Mouse (Mus musculus) embryonic stem cell, embryonic (primary cell): ENCODE measurements around the gene Tmem235.

Experiments used
- CTCF ChIA-PET, 4 experiments: fragments of 300-600 bp in 2 of 4; fragments of 350-600 bp in 2 of 4; sonication (Branson Sonifier 250); formaldehyde crosslinking; loops; one replicate each; lab custom pipeline; 2022; ENCODE audit warnings: inconsistent platforms in 2 of 4; lab: Charles Lee
- POLR2A ChIA-PET, 4 experiments: fragments of 300-600 bp in 2 of 4; fragments of 350-600 bp in 2 of 4; sonication (Branson Sonifier 250); formaldehyde crosslinking; loops; one replicate each; lab custom pipeline; 2022; ENCODE audit warnings: antibody characterized with exemption in 4 of 4, inconsistent platforms in 1 of 4; lab: Charles Lee

Tmem235 gene

GRCm38 (mm10) chr11:117827386-117827785 lies 33.2 kb upstream of the Tmem235 start:
- CTCF ChIA-PET = interaction anchor here in 2 of 4 experiments (0.5 to 2.0 kb wide), 5 partner anchors 36 to 351 kb away, joined by 3 to 10 read pairs (median 3); no protein-coding TSS in a partner anchor
- POLR2A ChIA-PET = interaction anchor here in 3 of 4 experiments (0.5 to 2.3 kb wide), 15 partner anchors 9 to 918 kb away, joined by 3 to 7 read pairs (median 4); partner anchors contain the start of genes Birc5 (in 1 of the 3), Gm20708 (in 1 of the 3) and Syngr2 (in 1 of the 3)

- POLR2A ChIA-PET = interaction anchor here in 3 of 4 experiments (0.5 to 2.3 kb wide), 11 partner anchors 10 to 141 kb away, joined by 3 to 8 read pairs (median 4); partner anchors contain the start of genes Birc5 (in 1 of the 3), Gm20708 (in 1 of the 3) and Syngr2 (in 1 of the 3)
- CTCF ChIA-PET = interaction anchor here in 3 of 4 experiments (0.5 to 2.0 kb wide), 4 partner anchors 32 to 51 kb away, joined by 3 to 10 read pairs (median 4); no protein-coding TSS in a partner anchor
These were observed 32.2 kb upstream of the Tmem235 start for GRCm38 (mm10) chr11:117828149-117828887.

- CTCF ChIA-PET = interaction anchor here in 1 of 4 experiments (2.0 kb wide), 1 partner anchor 38 kb away, joined by 10 read pairs; no protein-coding TSS in a partner anchor
These were observed 31.5 kb upstream of the Tmem235 start for GRCm38 (mm10) chr11:117828888-117829604.

GRCm38 (mm10) chr11:117829671-117830215 lies 30.8 kb upstream of the Tmem235 start:
- POLR2A ChIA-PET = interaction anchor here in 2 of 4 experiments (0.7 to 1.4 kb wide), 4 partner anchors 11 to 28 kb away, joined by 3 read pairs; partner anchors contain the start of genes Gm20708 (in 1 of the 2) and Syngr2 (in 1 of the 2)

More at GRCm38 (mm10) chr11:117828888-117829604, 31.5 kb upstream of the Tmem235 start:
- POLR2A ChIA-PET = interaction anchor here in 3 of 4 experiments (0.5 to 2.3 kb wide), 8 partner anchors 10 to 419 kb away, joined by 3 to 7 read pairs (median 3); partner anchors contain the start of genes Gm20708 (in 2 of the 3) and Syngr2 (in 2 of the 3)

GRCm38 (mm10) chr11:117830401-117830800 lies 30.2 kb upstream of the Tmem235 start:
- CTCF ChIA-PET = no interaction called here
- POLR2A ChIA-PET = interaction anchor here in 2 of 4 experiments (0.7 to 1.4 kb wide), 3 partner anchors 14 to 27 kb away, joined by 3 read pairs; partner anchors contain the start of genes Gm20708 (in 1 of the 2) and Syngr2 (in 1 of the 2)

More at GRCm38 (mm10) chr11:117829671-117830215, 30.8 kb upstream of the Tmem235 start:
- CTCF ChIA-PET = no interaction called here

- ChIA-PET POLR2A (interaction anchor here (0.5 to 6.0 kb wide), 56 partner anchors 9 to 1187 kb away, joined by 3 to 37 read pairs (median 3); partner anchors contain the start of genes Birc5 (in 4 of the 4), Tmc6 (in 3 of the 4), Tmc8 (in 3 of the 4) and Tnrc6c (in 3 of the 4)), CTCF (interaction anchor here (0.5 to 2.4 kb wide), 64 partner anchors 9 to 718 kb away, joined by 3 to 21 read pairs (median 3); partner anchors contain the start of genes Birc5 (in 3 of the 4), Tnrc6c (in 2 of the 4), 6030468B19Rik (in 1 of the 4) and Gm20708 (in 1 of the 4))
These were observed 28.2 kb upstream of the Tmem235 start for GRCm38 (mm10) chr11:117832086-117832969.

GRCm38 (mm10) chr11:117833509-117833908 lies 27.0 kb upstream of the Tmem235 start:
- POLR2A ChIA-PET = interaction anchor here in 2 of 4 experiments (1.6 to 6.0 kb wide), 4 partner anchors 15 to 23 kb away, joined by 4 to 37 read pairs (median 16); partner anchors contain the start of gene Birc5 (in 2 of the 2)
- CTCF ChIA-PET = interaction anchor here in 2 of 4 experiments (0.6 to 2.4 kb wide), 9 partner anchors 15 to 300 kb away, joined by 4 to 21 read pairs (median 6); partner anchors contain the start of gene Birc5 (in 1 of the 2)

- POLR2A ChIA-PET = interaction anchor here in 2 of 4 experiments (0.6 to 6.0 kb wide), 11 partner anchors 8 to 514 kb away, joined by 3 to 37 read pairs (median 6); partner anchors contain the start of genes Afmid (in 2 of the 2), Birc5 (in 2 of the 2), Tk1 (in 2 of the 2) and Tmc6 (in 1 of the 2)
- CTCF ChIA-PET = interaction anchor here (0.5 to 1.9 kb wide), 12 partner anchors 12 to 768 kb away, joined by 3 to 7 read pairs (median 4); partner anchors contain the start of genes Birc5 (in 1 of the 4), Gm20708 (in 1 of the 4) and Syngr2 (in 1 of the 4)
These were observed 26.5 kb upstream of the Tmem235 start for GRCm38 (mm10) chr11:117834086-117834485.

GRCm38 (mm10) chr11:117836306-117836705 lies 24.2 kb upstream of the Tmem235 start:
- POLR2A ChIA-PET = interaction anchor here in 2 of 4 experiments (0.9 to 6.0 kb wide), 11 partner anchors 10 to 199 kb away, joined by 3 to 37 read pairs (median 5); partner anchors contain the start of genes Afmid (in 2 of the 2), Birc5 (in 2 of the 2) and Tk1 (in 2 of the 2)
- CTCF ChIA-PET = interaction anchor here in 1 of 4 experiments (1.0 to 1.9 kb wide), 2 partner anchors 12 to 446 kb away, joined by 3 to 5 read pairs; no protein-coding TSS in a partner anchor

- CTCF ChIA-PET = interaction anchor here in 1 of 4 experiments (1.7 kb wide), 1 partner anchor 48 kb away, joined by 5 read pairs; no protein-coding TSS in a partner anchor
These were observed 22.0 kb upstream of the Tmem235 start for GRCm38 (mm10) chr11:117838572-117838971.

GRCm38 (mm10) chr11:117839021-117839420 lies 21.5 kb upstream of the Tmem235 start:
- POLR2A ChIA-PET = interaction anchor here in 2 of 4 experiments (0.7 to 4.5 kb wide), 7 partner anchors 10 to 131 kb away, joined by 3 to 19 read pairs (median 3); partner anchors contain the start of genes Afmid (in 1 of the 2), Birc5 (in 1 of the 2) and Socs3 (in 1 of the 2)
- CTCF ChIA-PET = interaction anchor here in 1 of 4 experiments (1.7 kb wide), 1 partner anchor 48 kb away, joined by 5 read pairs; no protein-coding TSS in a partner anchor

More at GRCm38 (mm10) chr11:117838572-117838971, 22.0 kb upstream of the Tmem235 start:
- POLR2A ChIA-PET = interaction anchor here in 2 of 4 experiments (0.7 to 4.5 kb wide), 7 partner anchors 10 to 131 kb away, joined by 3 to 19 read pairs (median 3); partner anchors contain the start of genes Afmid (in 1 of the 2), Birc5 (in 1 of the 2) and Socs3 (in 1 of the 2)

GRCm38 (mm10) chr11:117840910-117841309 lies 19.6 kb upstream of the Tmem235 start:
- ChIA-PET POLR2A (interaction anchor here in 2 of 4 experiments (1.0 to 4.5 kb wide), 4 partner anchors 8 to 79 kb away, joined by 3 to 19 read pairs (median 4); partner anchors contain the start of gene Birc5 (in 1 of the 2)), CTCF (interaction anchor here in 2 of 4 experiments (0.6 to 1.2 kb wide), 3 partner anchors 9 to 1125 kb away, joined by 3 to 4 read pairs (median 3); no protein-coding TSS in a partner anchor)

GRCm38 (mm10) chr11:117843434-117843833 lies 17.1 kb upstream of the Tmem235 start:
- CTCF ChIA-PET = no interaction called here
- POLR2A ChIA-PET = no interaction called here

- CTCF ChIA-PET = interaction anchor here in 2 of 4 experiments (0.6 to 1.2 kb wide), 3 partner anchors 13 to 130 kb away, joined by 3 to 5 read pairs (median 3); no protein-coding TSS in a partner anchor
- POLR2A ChIA-PET = interaction anchor here in 1 of 4 experiments (0.8 to 1.4 kb wide), 3 partner anchors 10 to 31 kb away, joined by 3 read pairs; partner anchors contain the start of genes Afmid and Tk1
These were observed 15.6 kb upstream of the Tmem235 start for GRCm38 (mm10) chr11:117844997-117845396.

GRCm38 (mm10) chr11:117845651-117846050 lies 14.9 kb upstream of the Tmem235 start:
- ChIA-PET CTCF (interaction anchor here in 2 of 4 experiments (0.8 to 1.2 kb wide), 2 partner anchors 13 to 25 kb away, joined by 3 read pairs; no protein-coding TSS in a partner anchor), POLR2A (interaction anchor here in 1 of 4 experiments (0.8 to 1.3 kb wide), 3 partner anchors 11 to 55 kb away, joined by 3 read pairs; no protein-coding TSS in a partner anchor)
